Mouse (Mus musculus): ENCODE results near the gene Shd.

GRCm38 (mm10) chr17:56020400-56021084, 50.3 kb downstream of the Shd start:
- TF ChIP-seq CTCF (IDR thresholded peaks at IDR 0.05; ENCODE audit: borderline replicate concordance, insufficient read depth, low read depth, low read length) (no peak), POLR2A (IDR thresholded peaks at IDR 0.05; ENCODE audit: borderline replicate concordance, insufficient read depth, low read length) (no peak)
